Mouse (Mus musculus): ENCODE data around the gene Gm21083. TPM values are rescaled to one million over a fixed set of nuclear protein-coding genes. Genes with fewer than 3 reads are reported as not detected.
A peak's percentile ranks its signal among the peaks of the same experiment; 100 is the strongest.
"Not testable (repeated sequence)": the region's sequence is repeated elsewhere in the genome, so short reads cannot be mapped to it uniquely, and the experiment has no call there.

Gene Gm21083
- total RNA-seq (2021): not detected

DNA sequence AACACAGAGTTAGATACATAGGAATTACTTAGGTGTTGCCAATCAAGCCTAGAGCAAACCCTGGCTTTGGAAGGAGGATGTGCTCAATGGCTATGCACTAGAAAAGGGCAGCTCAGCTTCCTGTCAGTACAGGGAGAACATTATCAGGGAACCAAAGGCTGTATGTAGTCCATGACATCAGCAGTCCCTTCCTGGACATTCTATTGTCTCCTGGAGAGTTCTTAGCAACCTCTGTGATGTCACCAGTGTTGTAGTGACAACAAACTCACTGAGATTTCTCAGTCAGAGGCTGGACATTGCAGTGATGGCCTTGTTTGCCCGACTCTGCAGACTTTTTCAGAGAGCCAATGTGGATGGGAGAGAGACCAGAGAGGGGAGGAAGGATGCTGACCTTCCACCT is at the start of gene Gm21083:
Gene Gm21083, plus strand, starts transcription at position 301 of the 400 bp plus-strand sequence.
- intact Hi-C loops (cut with DNase I); DNase-seq (ENCODE audit: low spot score in 2 of 2): not testable (repeated sequence)

DNA sequence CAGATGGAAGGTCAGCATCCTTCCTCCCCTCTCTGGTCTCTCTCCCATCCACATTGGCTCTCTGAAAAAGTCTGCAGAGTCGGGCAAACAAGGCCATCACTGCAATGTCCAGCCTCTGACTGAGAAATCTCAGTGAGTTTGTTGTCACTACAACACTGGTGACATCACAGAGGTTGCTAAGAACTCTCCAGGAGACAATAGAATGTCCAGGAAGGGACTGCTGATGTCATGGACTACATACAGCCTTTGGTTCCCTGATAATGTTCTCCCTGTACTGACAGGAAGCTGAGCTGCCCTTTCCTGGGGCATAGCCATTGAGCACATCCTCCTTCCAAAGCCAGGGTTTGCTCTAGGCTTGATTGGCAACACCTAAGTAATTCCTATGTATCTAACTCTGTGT is 48.0 kb upstream of the Gm21083 start, which contains the start of gene Gm21190:
Gene Gm21190, minus strand, starts transcription at position 101 of the 400 bp plus-strand sequence.
- intact Hi-C loops (cut with DNase I); DNase-seq (ENCODE audit: low spot score in 2 of 2): not testable (repeated sequence)

DNA sequence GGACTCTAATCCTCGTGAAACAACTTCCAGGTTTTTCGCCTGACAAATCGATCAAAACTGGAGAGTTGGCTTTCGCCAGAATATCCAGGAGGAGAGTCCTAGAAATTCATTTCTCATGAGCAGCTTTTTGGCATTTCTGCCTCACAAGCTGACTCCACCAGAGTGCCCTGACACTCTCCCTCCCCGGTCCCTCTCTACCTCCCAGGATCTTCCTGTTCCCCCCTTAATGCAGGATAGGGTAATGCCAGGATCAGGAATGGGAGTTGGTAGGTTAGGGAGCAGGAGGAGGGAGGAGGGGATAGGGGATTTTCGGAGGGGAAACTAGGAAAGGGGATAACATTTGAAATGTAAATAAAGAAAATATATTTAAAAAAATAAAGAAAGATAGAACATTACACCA is 28.5 kb upstream of the Gm21083 start:
- intact Hi-C loops (cut with DNase I); DNase-seq (ENCODE audit: low spot score in 2 of 2): not testable (repeated sequence)

DNA sequence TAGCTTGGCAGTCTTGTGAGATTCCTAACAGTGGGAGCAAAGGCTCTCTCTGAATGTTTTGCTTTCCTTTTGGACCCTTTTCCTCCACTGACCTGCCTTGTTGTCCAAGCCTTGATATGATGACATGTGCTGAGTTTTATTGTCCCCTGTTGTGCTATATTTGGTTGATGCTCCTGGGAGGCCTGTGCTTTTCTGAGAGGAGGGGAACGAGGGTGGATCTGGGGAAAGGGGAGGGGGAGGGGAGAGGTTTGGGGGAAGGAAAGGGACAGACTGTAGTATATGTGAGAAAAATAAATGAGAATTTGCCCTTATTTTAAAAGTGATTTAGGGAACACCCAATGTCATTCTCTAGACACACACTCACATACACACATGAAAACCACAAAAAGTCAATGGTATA is 28.0 kb upstream of the Gm21083 start:
- intact Hi-C loops (cut with DNase I); DNase-seq (ENCODE audit: low spot score in 2 of 2): not testable (repeated sequence)

DNA sequence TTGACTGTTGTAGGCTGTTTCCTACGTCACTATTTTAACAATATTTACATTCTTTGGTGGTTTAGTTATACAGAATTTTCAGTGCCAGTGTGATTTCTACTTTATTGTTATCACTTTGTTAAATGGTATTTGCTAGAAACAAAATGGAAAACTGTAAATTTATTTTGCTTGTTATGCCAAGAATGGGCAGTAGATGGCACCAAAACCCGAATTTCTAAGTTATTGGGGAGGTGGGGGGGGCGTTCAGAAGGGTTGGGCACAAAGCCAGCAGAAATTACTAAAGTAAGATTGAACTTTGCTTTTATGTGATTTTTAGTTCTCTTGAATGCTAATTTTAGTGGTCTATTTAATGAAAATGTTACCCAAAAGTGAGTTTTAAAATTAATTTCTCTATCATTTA is 27.5 kb upstream of the Gm21083 start:
- intact Hi-C loops (cut with DNase I); DNase-seq (ENCODE audit: low spot score in 2 of 2): not testable (repeated sequence)

DNA sequence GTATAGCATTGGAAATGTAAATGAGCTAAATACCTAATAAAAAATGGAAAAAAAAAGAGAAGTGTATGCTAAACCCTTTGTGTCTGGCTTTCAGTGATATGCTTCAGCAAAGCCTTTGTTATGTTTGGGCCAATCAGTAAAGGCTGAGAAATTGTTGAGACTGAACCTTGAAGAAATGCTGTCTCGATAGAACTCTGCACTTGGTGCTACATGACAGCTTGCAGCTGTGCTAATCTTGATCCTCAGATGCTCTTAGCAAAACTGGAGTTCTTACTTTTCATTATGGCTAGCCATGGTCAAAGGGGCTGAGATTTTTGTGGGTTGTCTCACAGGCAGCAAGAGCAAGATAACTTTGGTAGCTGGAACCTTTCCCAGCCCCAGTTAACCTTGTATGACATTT is 18.5 kb upstream of the Gm21083 start:
- intact Hi-C loops (cut with DNase I); DNase-seq (ENCODE audit: low spot score in 2 of 2): not testable (repeated sequence)

DNA sequence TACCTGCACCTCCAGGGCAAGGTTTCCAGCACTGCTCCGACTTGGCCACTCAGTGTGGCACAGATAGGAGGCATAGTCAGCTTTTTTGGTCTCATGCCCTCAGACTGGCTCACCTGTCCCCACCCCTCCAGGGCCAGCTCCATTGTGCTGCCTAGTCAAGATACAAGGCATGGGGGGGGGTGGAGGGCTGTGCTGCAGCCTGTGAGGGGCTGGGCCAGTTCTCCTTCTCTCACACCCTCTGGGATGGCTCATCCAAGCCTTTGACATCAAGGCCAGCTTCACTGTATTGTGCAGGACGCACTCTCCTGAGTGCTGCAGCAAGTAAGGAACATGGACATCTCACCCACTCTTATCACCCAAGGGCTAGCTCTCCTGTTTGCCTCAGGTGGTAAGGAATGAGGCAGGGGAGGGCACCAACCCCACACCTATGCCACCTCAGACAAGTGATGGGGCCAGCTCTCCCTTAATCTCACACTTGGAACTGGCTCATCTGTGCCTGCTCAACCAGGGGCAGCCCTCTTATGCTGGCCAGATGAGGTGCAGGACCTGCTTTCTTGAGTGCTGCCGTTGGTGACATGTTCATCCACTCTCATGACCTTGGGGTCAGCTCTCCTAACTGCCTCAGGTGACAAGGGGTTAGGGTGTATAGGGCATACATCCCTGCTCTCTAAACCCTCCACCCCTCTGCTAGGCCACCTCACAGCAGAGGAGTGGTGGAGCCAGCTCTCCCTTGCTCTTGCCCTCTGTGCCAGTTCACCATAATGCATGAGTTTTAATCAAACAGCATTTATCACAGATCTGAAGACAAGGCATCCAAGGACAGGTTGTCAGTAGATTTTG is 15.5 kb upstream of the Gm21083 start:
- intact Hi-C loops (cut with DNase I); DNase-seq (ENCODE audit: low spot score in 2 of 2): not testable (repeated sequence)

DNA sequence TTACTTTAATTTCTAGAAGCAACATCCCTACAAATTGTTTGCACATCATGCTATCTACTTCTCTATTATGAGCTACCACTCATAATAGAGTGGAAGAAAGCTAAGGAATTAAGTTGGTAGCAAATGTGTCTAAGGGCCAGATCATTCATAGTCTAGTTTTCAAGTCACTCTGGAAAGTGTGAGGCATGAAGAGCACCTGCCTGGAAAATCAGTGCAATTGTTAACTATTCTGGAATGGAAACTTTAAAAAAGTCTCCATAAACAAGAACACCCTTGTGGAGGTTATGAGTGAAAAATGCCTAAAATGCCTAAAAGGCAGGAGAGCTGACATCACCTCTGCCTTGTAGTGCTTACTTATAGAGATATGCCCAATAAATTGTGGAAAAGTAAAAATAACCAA is 3.4 kb upstream of the Gm21083 start:
- intact Hi-C loops (cut with DNase I): not testable (repeated sequence)

DNA sequence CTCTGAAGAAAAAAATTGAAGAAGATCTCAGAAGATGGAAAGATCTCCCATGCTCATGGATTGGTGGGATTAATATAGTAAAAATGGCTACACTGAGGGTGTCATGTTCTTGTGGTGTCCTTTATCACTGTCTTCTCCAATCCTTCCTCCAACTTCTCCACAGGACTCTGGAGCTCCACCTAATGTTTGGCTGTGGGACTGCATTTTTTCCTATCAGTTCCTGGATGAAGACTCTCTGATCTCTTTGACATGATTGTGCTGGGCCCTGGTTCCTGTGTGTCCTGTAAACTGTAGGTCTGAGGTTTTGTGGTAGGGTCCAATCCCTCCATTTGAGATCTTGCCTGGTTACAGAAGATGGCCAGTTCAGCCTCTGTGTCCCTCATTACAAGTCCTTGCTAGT is 9.2 kb downstream of the Gm21083 start:
- intact Hi-C loops (cut with DNase I): not testable (repeated sequence)
- DNase-seq (ENCODE audit: low spot score in 2 of 2): peak in 1 of 2 experiments; percentile 17

More for the DNA sequence above, 3.4 kb upstream of the Gm21083 start:
- not testable (repeated sequence) for DNase-seq (ENCODE audit: low spot score in 2 of 2)

DNA sequence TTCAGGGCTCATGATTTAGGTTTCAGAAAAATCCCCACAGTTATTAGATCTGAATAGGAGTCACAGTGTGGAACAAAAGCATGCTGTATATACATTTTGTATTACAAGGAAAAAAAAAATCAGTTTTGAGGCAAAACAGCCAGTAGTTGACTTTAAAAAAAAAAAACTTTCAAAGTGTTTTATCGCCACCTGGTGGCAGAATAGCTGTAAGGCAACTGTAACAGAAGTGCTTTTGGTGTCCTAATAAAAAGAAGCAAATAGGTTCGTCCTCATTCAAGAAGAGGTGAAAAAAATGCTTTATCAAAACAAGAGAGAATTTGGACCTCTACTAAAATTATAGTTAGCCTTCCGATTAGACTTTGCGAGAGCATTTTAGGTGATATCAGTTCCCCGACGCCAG is 11.2 kb downstream of the Gm21083 start:
- peak in 1 of 2 experiments; percentile 18 for DNase-seq (ENCODE audit: low spot score in 2 of 2)
- intact Hi-C loops (cut with DNase I): not testable (repeated sequence)

DNA sequence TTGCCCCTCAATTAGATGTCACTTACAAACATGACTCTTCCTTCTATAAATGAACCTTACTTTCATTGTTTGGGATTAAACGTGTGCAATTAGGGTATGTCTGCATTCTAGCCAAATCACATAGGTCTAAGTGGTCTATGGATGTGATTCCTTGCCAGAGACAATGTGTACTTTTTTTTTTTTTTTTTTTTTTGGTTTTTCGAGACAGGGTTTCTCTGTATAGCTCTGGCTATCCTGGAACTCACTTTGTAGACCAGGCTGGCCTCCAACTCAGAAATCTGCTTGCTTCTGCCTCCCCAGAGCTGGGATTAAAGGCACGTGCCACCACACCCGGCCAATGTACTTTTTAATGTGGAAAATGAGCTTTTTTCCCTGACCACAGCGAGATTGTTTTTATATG is 13.5 kb downstream of the Gm21083 start:
- DNase-seq (ENCODE audit: low spot score in 2 of 2); intact Hi-C loops (cut with DNase I): not testable (repeated sequence)

DNA sequence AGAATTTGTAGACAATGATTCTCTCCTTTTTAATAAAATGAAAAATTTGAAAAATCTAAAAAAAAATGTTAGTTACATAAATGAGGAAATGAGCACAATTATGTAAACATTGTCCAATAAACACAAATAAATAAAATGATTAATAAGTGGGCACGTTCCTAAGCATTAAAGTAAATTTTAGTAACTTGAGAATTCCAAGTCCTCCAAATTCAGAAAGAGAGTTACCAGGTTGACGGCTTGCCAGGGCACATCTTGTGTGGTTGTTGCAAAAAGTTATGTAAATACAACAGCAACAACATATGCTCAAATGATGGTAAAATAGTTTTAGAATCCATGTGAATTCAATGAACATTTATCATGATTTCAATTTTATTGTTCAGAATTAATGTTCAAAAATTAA is 14.4 kb downstream of the Gm21083 start:
- intact Hi-C loops (cut with DNase I); DNase-seq (ENCODE audit: low spot score in 2 of 2): not testable (repeated sequence)

DNA sequence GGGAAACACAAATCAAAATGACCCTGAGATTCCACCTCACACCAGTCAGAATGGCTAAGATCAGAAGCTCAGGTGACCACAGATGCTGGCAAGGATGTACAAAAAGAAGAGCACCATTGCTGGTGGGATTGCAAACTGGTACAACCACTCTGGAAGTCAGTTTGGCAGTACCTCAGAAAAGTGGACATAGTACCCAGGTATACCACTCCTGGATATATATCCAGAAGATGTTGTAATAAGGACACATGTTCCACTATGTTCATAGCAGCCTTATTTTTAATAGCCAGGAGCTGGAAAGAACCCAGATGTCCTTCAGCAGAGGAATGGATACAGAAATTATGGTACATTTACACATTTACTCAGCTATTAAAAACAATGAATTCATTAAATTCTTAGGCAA is 21.7 kb downstream of the Gm21083 start:
- intact Hi-C loops (cut with DNase I); DNase-seq (ENCODE audit: low spot score in 2 of 2): not testable (repeated sequence)

DNA sequence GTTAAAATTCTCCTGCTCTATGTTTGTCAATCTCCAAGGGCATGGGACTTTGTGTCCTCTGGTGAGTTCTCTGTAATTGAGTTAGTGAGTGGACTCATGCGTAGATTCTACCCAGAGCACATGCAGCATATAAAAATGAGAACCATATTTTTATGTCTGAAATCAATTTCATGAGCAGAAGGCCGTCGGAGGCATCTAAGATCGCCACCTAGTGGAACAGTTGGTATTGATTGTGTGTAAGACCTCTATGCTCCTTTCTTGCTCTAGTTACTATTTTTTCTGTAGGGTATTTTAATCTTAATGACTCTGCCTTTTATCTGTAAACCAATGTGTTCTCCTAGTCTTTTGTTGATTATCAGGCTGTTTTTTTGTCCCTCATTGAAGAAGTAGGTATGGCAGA is 23.2 kb downstream of the Gm21083 start:
- DNase-seq (ENCODE audit: low spot score in 2 of 2): peak; percentile 6 to 7
- intact Hi-C loops (cut with DNase I): not testable (repeated sequence)

DNA sequence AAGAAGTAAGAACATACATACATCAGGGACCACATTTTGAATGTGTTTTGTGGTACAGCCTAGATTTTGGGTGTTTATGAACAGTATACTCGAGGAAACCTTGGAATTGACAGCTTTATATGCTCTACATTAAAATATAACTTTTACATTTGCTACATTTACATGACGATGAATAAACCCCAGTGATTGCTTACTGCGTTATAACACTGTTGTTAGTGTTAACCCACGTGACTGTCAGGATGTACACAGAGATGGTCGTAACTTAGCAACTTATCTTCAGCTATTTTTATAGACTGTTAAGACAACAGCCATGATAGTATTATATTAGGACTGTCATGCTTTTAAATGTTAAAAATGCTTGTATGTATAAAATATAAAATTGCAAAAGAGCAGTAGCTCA is 24.3 kb downstream of the Gm21083 start:
- DNase-seq (ENCODE audit: low spot score in 2 of 2); intact Hi-C loops (cut with DNase I): not testable (repeated sequence)

DNA sequence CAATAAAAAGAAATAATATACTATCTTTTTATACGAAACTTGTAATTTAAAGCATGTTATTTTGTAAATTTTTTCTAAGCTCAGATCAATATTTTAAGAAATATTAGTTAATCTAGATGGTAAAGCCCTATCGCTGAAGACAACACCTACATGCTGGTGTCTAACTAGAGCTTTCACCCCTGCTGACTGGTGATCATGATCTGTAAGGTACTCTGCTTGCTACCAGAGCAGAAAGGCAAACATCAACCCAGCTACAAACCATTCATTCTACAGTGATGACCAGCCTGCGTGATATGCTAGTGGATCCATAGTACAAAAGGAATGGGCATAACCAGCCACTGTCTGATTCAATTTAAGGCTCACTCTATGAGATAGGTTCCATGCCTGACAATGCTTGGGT is 24.8 kb downstream of the Gm21083 start:
- DNase-seq (ENCODE audit: low spot score in 2 of 2); intact Hi-C loops (cut with DNase I): not testable (repeated sequence)

DNA sequence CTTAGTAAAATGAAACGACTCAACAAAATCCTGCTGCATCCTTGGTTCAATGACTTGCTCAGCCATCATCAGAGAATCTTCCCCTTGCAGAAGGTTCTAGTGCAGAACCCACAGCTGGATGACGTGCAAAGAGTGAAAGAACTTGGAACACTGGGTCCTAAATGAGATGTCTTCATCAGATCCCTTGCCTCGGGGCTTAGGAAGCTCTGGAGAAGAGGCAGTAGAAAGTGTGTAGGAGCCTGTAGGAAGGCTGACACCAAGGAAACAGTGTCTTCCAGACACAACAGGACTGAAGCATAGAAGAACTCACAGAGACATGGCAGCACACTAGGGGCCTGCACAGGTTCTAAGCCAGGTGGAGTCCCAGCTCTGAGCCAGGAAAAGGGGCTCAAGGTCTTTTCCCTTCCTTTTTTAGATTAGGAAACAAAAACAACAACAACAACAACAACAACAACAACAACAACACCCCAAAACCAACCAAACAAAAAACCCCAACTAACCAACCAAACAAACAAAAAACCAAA is 25.4 kb downstream of the Gm21083 start:
- intact Hi-C loops (cut with DNase I); DNase-seq (ENCODE audit: low spot score in 2 of 2): not testable (repeated sequence)

DNA sequence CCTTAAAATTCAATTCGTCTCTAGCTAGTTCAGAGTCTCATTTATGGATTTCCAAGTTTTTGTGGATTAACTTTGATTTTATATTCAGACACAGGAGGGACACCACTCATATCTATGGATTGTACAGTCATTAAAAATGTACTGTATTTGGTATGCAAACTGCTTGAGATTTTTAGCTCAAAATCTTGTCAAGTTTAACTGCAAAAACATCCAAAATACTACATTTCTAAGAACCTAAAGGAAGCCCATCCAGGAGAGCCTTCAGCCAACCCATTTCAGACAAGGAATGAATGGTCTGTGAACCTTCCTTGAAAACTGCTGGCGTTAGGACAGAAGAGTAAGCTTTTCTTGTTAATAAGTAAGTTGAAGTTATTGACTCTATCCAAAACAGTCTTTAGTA is 25.9 kb downstream of the Gm21083 start:
- intact Hi-C loops (cut with DNase I); DNase-seq (ENCODE audit: low spot score in 2 of 2): not testable (repeated sequence)

DNA sequence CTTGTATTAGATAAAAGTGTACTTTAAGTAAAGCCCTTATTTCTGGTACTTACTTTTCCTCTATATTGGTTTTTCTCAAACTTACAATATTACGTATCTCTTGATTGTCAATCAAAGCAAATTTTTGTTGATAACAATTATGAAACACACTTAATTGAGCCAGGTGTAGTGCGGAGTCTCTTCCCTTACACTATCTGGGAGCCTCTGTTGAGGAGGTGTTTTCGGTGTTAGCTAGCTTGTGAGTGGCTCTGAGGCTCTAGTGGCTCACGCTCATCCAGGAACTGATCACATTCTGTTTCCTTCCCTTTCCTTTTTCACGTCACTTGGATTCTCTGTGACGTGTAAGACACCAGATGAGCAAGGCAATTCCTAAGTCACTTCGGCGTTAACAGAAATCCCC is 26.5 kb downstream of the Gm21083 start:
- intact Hi-C loops (cut with DNase I); DNase-seq (ENCODE audit: low spot score in 2 of 2): not testable (repeated sequence)

DNA sequence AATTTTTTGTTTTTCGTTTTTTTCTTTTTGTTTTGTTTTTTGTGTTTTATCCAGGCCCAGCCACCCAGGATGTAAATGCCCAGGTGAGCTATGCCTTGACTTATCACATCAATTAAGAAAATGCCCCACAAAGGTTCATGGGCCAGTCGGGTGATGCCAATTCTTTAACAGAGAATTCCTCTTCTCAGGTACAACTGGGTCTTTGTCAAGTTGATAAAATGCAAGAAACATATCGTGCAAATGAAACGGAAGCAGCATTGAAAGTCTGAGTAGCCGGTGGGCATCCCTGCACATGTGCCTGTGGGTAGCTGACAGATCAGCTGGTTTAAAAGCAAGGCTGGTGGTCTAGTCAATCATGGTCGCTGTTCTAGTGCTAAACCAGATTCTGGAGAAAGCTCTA is 29.5 kb downstream of the Gm21083 start:
- intact Hi-C loops (cut with DNase I): not testable (repeated sequence)
- DNase-seq (ENCODE audit: low spot score in 2 of 2): peak; percentile 3 to 18

DNA sequence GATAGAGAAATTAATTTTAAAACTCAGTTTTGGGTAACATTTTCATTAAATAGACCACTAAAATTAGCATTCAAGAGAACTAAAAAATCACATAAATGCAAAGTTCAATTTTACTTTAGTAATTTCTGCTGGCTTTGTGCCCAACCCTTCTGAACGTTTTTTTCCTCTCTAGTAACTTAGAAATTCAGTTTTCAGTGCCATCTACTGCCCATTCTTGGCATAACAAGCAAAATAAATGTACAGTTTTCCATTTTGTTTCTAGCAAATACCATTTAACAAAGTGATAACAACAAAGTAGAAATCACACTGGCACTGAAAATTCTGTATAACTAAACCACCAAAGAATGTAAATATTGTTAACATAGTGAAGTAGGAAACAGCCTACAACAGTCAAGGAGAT is 33.6 kb downstream of the Gm21083 start:
- peak in 1 of 2 experiments; percentile 20 for DNase-seq (ENCODE audit: low spot score in 2 of 2)
- intact Hi-C loops (cut with DNase I): not testable (repeated sequence)

All from left cerebral cortex, postnatal 25 days (tissue).